Mouse (Mus musculus): Measurements from ENCODE around the gene Pdzk1ip1. TPM values are rescaled to one million over a fixed set of nuclear protein-coding genes. Genes with fewer than 3 reads are reported as not detected.

Pdzk1ip1 gene
- polyA plus RNA-seq, 1 experiment from 2014 or later = 13.1 TPM

- Histone ChIP-seq H3K36me3 (no peaks in the 10 kb centered on the region), H3K4me1 (peaks cover 15% of the 10 kb centered on the region), H3K4me3 (no peak overlapping the region; the same call in 1 of the 2 replicates), H3K27ac (no peak overlapping the region), H3K4me2 (replicated peaks) (peak overlapping the region; percentile 40), H3K9ac (no peak overlapping the region), H3K9me3 (replicated peaks) (no peaks in the 10 kb centered on the region), H3K27me3 (peaks cover 51% of the 10 kb centered on the region)
- WGBS = under 1% methylated on average over 6 of the region's 6 CpGs
- ATAC-seq (ENCODE audit: low FRiP score) = peak; percentile 23; the same call in 1 of the 2 replicates
These were observed 8.6 kb downstream of the Pdzk1ip1 start for GRCm38 (mm10) chr4:115097146-115097496.

GRCm38 (mm10) chr4:115101682-115102081 is 13.2 kb downstream of the Pdzk1ip1 start:
- Histone ChIP-seq H3K27me3 (peaks cover 15% of the 10 kb centered on the region), H3K36me3 (no peaks in the 10 kb centered on the region), H3K9me3 (replicated peaks) (no peaks in the 10 kb centered on the region), H3K9ac (no peak overlapping the region), H3K4me2 (replicated peaks) (no peak overlapping the region), H3K27ac (no peak overlapping the region), H3K4me1 (peaks cover 4% of the 10 kb centered on the region), H3K4me3 (no peak overlapping the region)
- 0 out of 2 replicates have a peak, but pooled peaks have one; percentile 59 for ATAC-seq (ENCODE audit: low FRiP score)
- 43% methylated on average over 6 of the region's 6 CpGs for whole genome bisulfite sequencing

GRCm38 (mm10) chr4:115103510-115103909 is 15.0 kb downstream of the Pdzk1ip1 start:
- no peak overlapping the region for H3K27ac ChIP-seq
- no peak overlapping the region for H3K4me2 ChIP-seq (replicated peaks)
- no peak for ATAC-seq (ENCODE audit: low FRiP score)
- no peak overlapping the region for H3K4me3 ChIP-seq
- H3K36me3 ChIP-seq = no peaks in the 10 kb centered on the region
- no peaks in the 10 kb centered on the region for H3K4me1 ChIP-seq
- no peak overlapping the region for H3K9ac ChIP-seq
- peaks cover 10% of the 10 kb centered on the region for H3K27me3 ChIP-seq
- 73% methylated on average over 4 of the region's 4 CpGs for WGBS
- H3K9me3 ChIP-seq (replicated peaks) = no peaks in the 10 kb centered on the region

GRCm38 (mm10) chr4:115111167-115111566 is 22.7 kb downstream of the Pdzk1ip1 start:
- WGBS = 78% methylated on average over 2 of the region's 2 CpGs
- ATAC-seq (ENCODE audit: low FRiP score) = no peak

GRCm38 (mm10) chr4:115113266-115113665 is 24.8 kb downstream of the Pdzk1ip1 start:
- WGBS = 21% methylated on average over 5 of the region's 5 CpGs
- Histone ChIP-seq H3K9ac (no peak overlapping the region), H3K4me3 (no peak overlapping the region), H3K4me1 (no peaks in the 10 kb centered on the region), H3K4me2 (replicated peaks) (no peak overlapping the region), H3K36me3 (no peaks in the 10 kb centered on the region), H3K9me3 (replicated peaks) (0 out of 2 replicates have a peak, but pooled peaks cover 3% of the 10 kb centered on the region), H3K27ac (no peak overlapping the region), H3K27me3 (no peaks in the 10 kb centered on the region)
- ATAC-seq (ENCODE audit: low FRiP score) = no peak

More at GRCm38 (mm10) chr4:115111167-115111566, 22.7 kb downstream of the Pdzk1ip1 start:
- no peaks in the 10 kb centered on the region for H3K27me3 ChIP-seq
- H3K36me3 ChIP-seq = no peaks in the 10 kb centered on the region
- no peak overlapping the region for H3K27ac ChIP-seq
- H3K4me2 ChIP-seq (replicated peaks) = no peak overlapping the region
- no peaks in the 10 kb centered on the region for H3K4me1 ChIP-seq
- H3K9ac ChIP-seq = no peak overlapping the region
- 0 out of 2 replicates have a peak, but pooled peaks cover 3% of the 10 kb centered on the region for H3K9me3 ChIP-seq (replicated peaks)
- no peak overlapping the region for H3K4me3 ChIP-seq

- H3K4me1 ChIP-seq = no peaks in the 10 kb centered on the region
- H3K9ac ChIP-seq = no peak overlapping the region
- H3K9me3 ChIP-seq (replicated peaks) = 0 out of 2 replicates have a peak, but pooled peaks cover 3% of the 10 kb centered on the region
- H3K27ac ChIP-seq = no peak overlapping the region
- 86% methylated on average over 3 of the region's 3 CpGs for WGBS
- H3K27me3 ChIP-seq = no peaks in the 10 kb centered on the region
- H3K4me3 ChIP-seq = no peak overlapping the region
- no peak for ATAC-seq (ENCODE audit: low FRiP score)
- no peaks in the 10 kb centered on the region for H3K36me3 ChIP-seq
- no peak overlapping the region for H3K4me2 ChIP-seq (replicated peaks)
These were observed 31.1 kb downstream of the Pdzk1ip1 start for GRCm38 (mm10) chr4:115119642-115120041.

- Histone ChIP-seq H3K4me3 (no peak overlapping the region), H3K36me3 (no peaks in the 10 kb centered on the region), H3K27ac (no peak overlapping the region), H3K27me3 (no peaks in the 10 kb centered on the region), H3K4me2 (replicated peaks) (no peak overlapping the region), H3K4me1 (no peaks in the 10 kb centered on the region), H3K9me3 (replicated peaks) (0 out of 2 replicates have a peak, but pooled peaks cover under 1% of the 10 kb centered on the region), H3K9ac (no peak overlapping the region)
- WGBS = 87% methylated on average over 2 of the region's 2 CpGs
- no peak for ATAC-seq (ENCODE audit: low FRiP score)
These were observed 32.7 kb downstream of the Pdzk1ip1 start for GRCm38 (mm10) chr4:115121162-115121561.

- H3K27me3 ChIP-seq = no peaks in the 10 kb centered on the region
- no peak for ATAC-seq (ENCODE audit: low FRiP score)
- no peak overlapping the region for H3K4me3 ChIP-seq
- H3K4me2 ChIP-seq (replicated peaks) = no peak overlapping the region
- no peaks in the 10 kb centered on the region for H3K9me3 ChIP-seq (replicated peaks)
- 89% methylated on average over 5 of the region's 5 CpGs for WGBS
- H3K9ac ChIP-seq = no peak overlapping the region
- H3K36me3 ChIP-seq = no peaks in the 10 kb centered on the region
- no peak overlapping the region for H3K27ac ChIP-seq
- no peaks in the 10 kb centered on the region for H3K4me1 ChIP-seq
These were observed 33.1 kb downstream of the Pdzk1ip1 start for GRCm38 (mm10) chr4:115121608-115122007.

GRCm38 (mm10) chr4:115123507-115123906 is 35.0 kb downstream of the Pdzk1ip1 start:
- no peaks in the 10 kb centered on the region for H3K4me1 ChIP-seq
- H3K4me2 ChIP-seq (replicated peaks) = no peak overlapping the region
- H3K9me3 ChIP-seq (replicated peaks) = no peaks in the 10 kb centered on the region
- H3K27ac ChIP-seq = no peak overlapping the region
- H3K27me3 ChIP-seq = no peaks in the 10 kb centered on the region
- no peaks in the 10 kb centered on the region for H3K36me3 ChIP-seq
- H3K9ac ChIP-seq = no peak overlapping the region
- no peak overlapping the region for H3K4me3 ChIP-seq
- ATAC-seq (ENCODE audit: low FRiP score) = no peak
- 55% methylated on average over 2 of the region's 2 CpGs for WGBS

GRCm38 (mm10) chr4:115124713-115125112 is 36.2 kb downstream of the Pdzk1ip1 start:
- Histone ChIP-seq H3K27me3 (no peaks in the 10 kb centered on the region), H3K27ac (no peak overlapping the region), H3K4me3 (no peak overlapping the region), H3K4me1 (no peaks in the 10 kb centered on the region), H3K9me3 (replicated peaks) (no peaks in the 10 kb centered on the region), H3K9ac (no peak overlapping the region), H3K36me3 (no peaks in the 10 kb centered on the region), H3K4me2 (replicated peaks) (no peak overlapping the region)
- ATAC-seq (ENCODE audit: low FRiP score) = no peak

GRCm38 (mm10) chr4:115133085-115133484 is 44.6 kb downstream of the Pdzk1ip1 start:
- Histone ChIP-seq H3K36me3 (no peaks in the 10 kb centered on the region), H3K9ac (no peak overlapping the region), H3K27me3 (peaks cover 20% of the 10 kb centered on the region), H3K4me3 (peak overlapping the region; percentile 43), H3K9me3 (replicated peaks) (no peaks in the 10 kb centered on the region), H3K4me2 (replicated peaks) (peak overlapping the region; percentile 75), H3K4me1 (peaks cover 7% of the 10 kb centered on the region; the same call in 1 of the 2 replicates), H3K27ac (no peak overlapping the region)
- no peak for ATAC-seq (ENCODE audit: low FRiP score)
- 12% methylated on average over 5 of the region's 5 CpGs for WGBS

- peaks cover 24% of the 10 kb centered on the region for H3K27me3 ChIP-seq
- peak within 1 kb of the TSS; percentile 43 for H3K4me3 ChIP-seq
- ATAC-seq (ENCODE audit: low FRiP score) = peak; percentile 87
- peak within 1 kb of the TSS; percentile 56 for H3K9ac ChIP-seq
- WGBS = 2% methylated on average over 29 of the region's 29 CpGs
- no peaks in the 10 kb centered on the region for H3K9me3 ChIP-seq (replicated peaks)
- H3K27ac ChIP-seq = no peak within 1 kb of the TSS
- no peaks in the 10 kb centered on the region for H3K36me3 ChIP-seq
- H3K4me1 ChIP-seq = peaks cover 7% of the 10 kb centered on the region; the same call in 1 of the 2 replicates
- peak within 1 kb of the TSS; percentile 75 for H3K4me2 ChIP-seq (replicated peaks)
These were observed 45.2 kb downstream of the Pdzk1ip1 start, which contains the start of gene Cyp4x1 for GRCm38 (mm10) chr4:115133621-115134295. Gene Cyp4x1 (minus strand): TSS chr4:115134281.

GRCm38 (mm10) chr4:115134296-115134630 is 45.8 kb downstream of the Pdzk1ip1 start:
- Histone ChIP-seq H3K4me2 (replicated peaks) (peak overlapping the region; percentile 75), H3K36me3 (no peaks in the 10 kb centered on the region), H3K9ac (peak overlapping the region; percentile 56), H3K4me1 (peaks cover 7% of the 10 kb centered on the region; the same call in 1 of the 2 replicates), H3K4me3 (peak overlapping the region; percentile 43), H3K27me3 (peaks cover 24% of the 10 kb centered on the region), H3K9me3 (replicated peaks) (no peaks in the 10 kb centered on the region), H3K27ac (no peak overlapping the region)
- ATAC-seq (ENCODE audit: low FRiP score) = peak; percentile 31; the same call in 1 of the 2 replicates
- WGBS = 14% methylated on average over 7 of the region's 7 CpGs
